Mouse (Mus musculus) gonadal fat pad, adult 2 months (tissue): Measurements from ENCODE around the gene Mrpl21. TPM values are rescaled to one million over a fixed set of nuclear protein-coding genes. Genes with fewer than 3 reads are reported as not detected.

ENCODE experiments used
- DNase-seq: peaks from one replicate; pipeline ENCODE4 v3.0.0-alpha.2; 2012; ENCODE audit warnings: low read depth
- polyA plus RNA-seq: library from polyadenylated mRNA; depleted of rRNA; stranded (reverse); fragments of >200 nt; gene quantifications from 2 replicates; pipeline ENCODE4 v1.2.3, GENCODE M21; 2012; rRNA removed

Gene Mrpl21
- polyA plus RNA-seq, 1 experiment = 38.8 TPM

GRCm38 (mm10) chr19:3339187-3339586 is 56.5 kb downstream of the Mrpl21 start:
- DNase-seq = no peak

GRCm38 (mm10) chr19:3341021-3341420 is 58.3 kb downstream of the Mrpl21 start:
- DNase-seq = no peak

Other genes starting within 250 kb of the Mrpl21 start
- 6.2 and 7.4 TPM in 2 replicates for gene Ighmbp2, start 116 bp downstream of the Mrpl21 start, polyA plus RNA-seq
- 128 and 154 TPM in 2 replicates for gene Cpt1a, start 39.4 kb downstream of the Mrpl21 start, polyA plus RNA-seq
- gene Tesmin, start 106.0 kb downstream of the Mrpl21 start, polyA plus RNA-seq = 0.30 and 0.75 TPM in 2 replicates
- 0.30 and 0.65 TPM in 2 replicates for gene Gal, start 131.6 kb downstream of the Mrpl21 start, polyA plus RNA-seq